Mouse (Mus musculus) C2C12 (cell line): Measurements from ENCODE around the gene Rtn4r. TPM values are rescaled to one million over a fixed set of nuclear protein-coding genes. Genes with fewer than 3 reads are reported as not detected.
A peak's percentile ranks its signal among the peaks of the same experiment; 100 is the strongest.
"Not testable (repeated sequence)": the region's sequence is repeated elsewhere in the genome, so short reads cannot be mapped to it uniquely, and the experiment has no call there.

ENCODE experiments used
- H3K27me3 ChIP-seq: one replicate; pipeline ENCODE4 v1.6.1; 2011; ENCODE audit not compliant: control insufficient read depth, insufficient read depth, insufficient read length
- H3K36me3 ChIP-seq: one replicate; pipeline ENCODE4 v1.6.1; 2011; ENCODE audit not compliant: control insufficient read depth, insufficient read depth
- H3K4me3 ChIP-seq: one replicate; pipeline ENCODE4 v1.5.1; 2011; ENCODE audit warnings: mild to moderate bottlenecking, control low read depth; ENCODE audit not compliant: poor library complexity, insufficient read depth, severe bottlenecking
- H3K79me2 ChIP-seq: one replicate; pipeline ENCODE4 v1.6.1; 2011; ENCODE audit not compliant: control insufficient read depth, insufficient read depth
- H3K79me3 ChIP-seq: one replicate; pipeline ENCODE4 v1.6.1; 2011; ENCODE audit warnings: low read depth, control low read depth
- H3ac ChIP-seq: one replicate; pipeline ENCODE3; 2011; ENCODE audit warnings: low read depth; ENCODE audit not compliant: control insufficient read depth, insufficient read length
- CEBPB ChIP-seq: IDR thresholded peaks from one replicate; pipeline ENCODE4 v1.6.1; 2011; ENCODE audit warnings: low read depth, mild to moderate bottlenecking, control low read depth, moderate library complexity
- CTCF ChIP-seq: IDR thresholded peaks from one replicate; pipeline ENCODE4 v1.5.1; 2011; ENCODE audit not compliant: control insufficient read depth, insufficient read depth, insufficient read length
- FOSL1 ChIP-seq: IDR thresholded peaks from one replicate; pipeline ENCODE4 v1.8.0; 2011; ENCODE audit warnings: mild to moderate bottlenecking, low read length; ENCODE audit not compliant: poor library complexity, insufficient read depth, severe bottlenecking
- MAX ChIP-seq: IDR thresholded peaks from one replicate; pipeline ENCODE4 v1.6.1; 2011; ENCODE audit warnings: mild to moderate bottlenecking, control low read depth
- MYOD1 ChIP-seq: IDR thresholded peaks from one replicate; pipeline ENCODE4 v1.6.1; 2011; ENCODE audit warnings: low read depth; ENCODE audit not compliant: control insufficient read depth, insufficient read length
- MYOG ChIP-seq: IDR thresholded peaks from one replicate; pipeline ENCODE4 v1.6.1; 2011; ENCODE audit not compliant: control insufficient read depth, insufficient read length; ENCODE audit errors: extremely low read depth
- USF1 ChIP-seq: IDR thresholded peaks from one replicate; pipeline ENCODE4 v1.6.1; 2011; ENCODE audit warnings: low read depth, mild to moderate bottlenecking, control low read depth, moderate library complexity
- polyA plus RNA-seq: library from polyadenylated mRNA; unstranded; fragments of >200 nt; fragmentation: generic; extraction: Trizol; gene quantifications from one replicate; pipeline ENCODE4 v1.2.1, GENCODE M21; 2012; ENCODE audit warnings: missing spikeins

The Rtn4r gene
- polyA plus RNA-seq, 1 experiment: 0.11 TPM

GRCm38 (mm10) chr16:18187221-18187620 is 59.8 kb downstream of the Rtn4r start:
- no peaks in the 10 kb centered on the region for H3K79me2 ChIP-seq
- H3K36me3 ChIP-seq: no peaks in the 10 kb centered on the region
- H3K79me3 ChIP-seq: no peaks in the 10 kb centered on the region
- H3ac ChIP-seq: no peak overlapping the region
- H3K4me3 ChIP-seq: no peak overlapping the region
- H3K27me3 ChIP-seq: no peaks in the 10 kb centered on the region
- TF ChIP-seq MAX (no peak), MYOG (no peak), CEBPB (no peak), CTCF (no peak), MYOD1 (no peak), USF1 (no peak), FOSL1 (no peak)

- TF ChIP-seq CEBPB: no peak
- no peak for TF ChIP-seq MAX
- TF ChIP-seq MYOG: no peak
- TF ChIP-seq MYOD1: no peak
- no peak for TF ChIP-seq CTCF
- TF ChIP-seq FOSL1: no peak
- TF ChIP-seq USF1: no peak
- Histone ChIP-seq H3K27me3 (no peaks in the 10 kb centered on the region), H3K4me3 (no peak overlapping the region)
These were observed 63.6 kb downstream of the Rtn4r start for GRCm38 (mm10) chr16:18191006-18191405.

GRCm38 (mm10) chr16:18194208-18194985 is 67.0 kb downstream of the Rtn4r start:
- Histone ChIP-seq H3K36me3 (no peaks in the 10 kb centered on the region), H3ac (peak overlapping the region; percentile 36), H3K79me2 (no peaks in the 10 kb centered on the region), H3K4me3 (no peak overlapping the region), H3K79me3 (no peaks in the 10 kb centered on the region), H3K27me3 (no peaks in the 10 kb centered on the region)
- TF ChIP-seq CEBPB: no peak
- no peak for TF ChIP-seq USF1
- no peak for TF ChIP-seq MYOD1
- no peak for TF ChIP-seq MAX
- TF ChIP-seq MYOG: no peak
- no peak for TF ChIP-seq FOSL1
- no peak for TF ChIP-seq CTCF

More at GRCm38 (mm10) chr16:18191006-18191405, 63.6 kb downstream of the Rtn4r start:
- H3K79me3 ChIP-seq: no peaks in the 10 kb centered on the region
- H3K79me2 ChIP-seq: no peaks in the 10 kb centered on the region
- H3ac ChIP-seq: no peak overlapping the region
- no peaks in the 10 kb centered on the region for H3K36me3 ChIP-seq

- Histone ChIP-seq H3K4me3 (no peak overlapping the region), H3K36me3 (no peaks in the 10 kb centered on the region), H3K79me3 (no peaks in the 10 kb centered on the region), H3K27me3 (no peaks in the 10 kb centered on the region), H3ac (no peak overlapping the region), H3K79me2 (no peaks in the 10 kb centered on the region)
- TF ChIP-seq MAX (peak; percentile 67), CEBPB (no peak)
These were observed 67.6 kb downstream of the Rtn4r start for GRCm38 (mm10) chr16:18195068-18195467.

GRCm38 (mm10) chr16:18195561-18195960 is 68.1 kb downstream of the Rtn4r start:
- H3K4me3 ChIP-seq, H3K79me3 ChIP-seq, H3K36me3 ChIP-seq, H3K79me2 ChIP-seq, H3K27me3 ChIP-seq, H3ac ChIP-seq: not testable (repeated sequence)
- peak; percentile 88 for TF ChIP-seq MYOD1

- no peaks in the 10 kb centered on the region for H3K27me3 ChIP-seq
- TF ChIP-seq FOSL1 (no peak), USF1 (no peak), MAX (no peak), MYOG (no peak)
- H3K36me3 ChIP-seq: no peaks in the 10 kb centered on the region
These were observed 70.4 kb downstream of the Rtn4r start for GRCm38 (mm10) chr16:18197881-18198280.

More at GRCm38 (mm10) chr16:18197881-18198280, 70.4 kb downstream of the Rtn4r start:
- H3ac ChIP-seq: no peak overlapping the region
- no peaks in the 10 kb centered on the region for H3K79me3 ChIP-seq
- no peak overlapping the region for H3K4me3 ChIP-seq
- no peaks in the 10 kb centered on the region for H3K79me2 ChIP-seq
